Mouse (Mus musculus) MEL (cell line): ENCODE measurements around the gene Gm48551. TPM values are rescaled to one million over a fixed set of nuclear protein-coding genes. Genes with fewer than 3 reads are reported as not detected.

Experiments used
- DNase-seq: peaks from one replicate; pipeline ENCODE4 v3.0.0; 2011; ENCODE audit warnings: low read depth, low spot score
- H3K27ac ChIP-seq: 2 replicates; pipeline ENCODE4 v1.5.1; 2012; ENCODE audit warnings: low read depth, mild to moderate bottlenecking, control low read depth, low read length, moderate library complexity; ENCODE audit not compliant: control insufficient read depth
- H3K27me3 ChIP-seq, 2 experiments: fragments of 150-350 bp in 1 of 2; sonication (generic) in 1 of 2; 2 replicates each; pipeline ENCODE4 v1.6.1; 2012; ENCODE audit warnings: low read length in 2 of 2, mild to moderate bottlenecking in 2 of 2, improper control_type of control experiment in 1 of 2, moderate library complexity in 1 of 2; ENCODE audit not compliant: insufficient read depth in 2 of 2, control insufficient read depth in 1 of 2
- H3K36me3 ChIP-seq, 2 experiments: 2 replicates each; pipeline ENCODE4 v1.6.1; 2012 to 2014; ENCODE audit warnings: low read length in 2 of 2, improper control_type of control experiment in 1 of 2, inconsistent platforms in 1 of 2, mild to moderate bottlenecking in 1 of 2; ENCODE audit not compliant: insufficient read depth in 2 of 2, control insufficient read depth in 1 of 2
- H3K4me1 ChIP-seq, 2 experiments: fragments of 150-350 bp in 1 of 2; sonication (generic) in 1 of 2; 2 replicates each; pipeline ENCODE4 v1.6.1; 2012; ENCODE audit warnings: low read length in 2 of 2, improper control_type of control experiment in 1 of 2, mild to moderate bottlenecking in 1 of 2; ENCODE audit not compliant: insufficient read depth in 2 of 2, control insufficient read depth in 1 of 2
- H3K4me3 ChIP-seq, 2 experiments: fragments of 150-350 bp in 1 of 2; sonication (generic) in 1 of 2; 2 replicates each; pipeline ENCODE4 v1.5.1; 2012; ENCODE audit warnings: low read depth in 2 of 2, low read length in 2 of 2, mild to moderate bottlenecking in 2 of 2, moderate library complexity in 2 of 2, control low read depth in 1 of 2, improper control_type of control experiment in 1 of 2; ENCODE audit not compliant: control insufficient read depth in 1 of 2, insufficient read depth in 1 of 2
- H3K79me2 ChIP-seq: 2 replicates; pipeline ENCODE4 v1.6.1; 2012; ENCODE audit warnings: mild to moderate bottlenecking, low read length, moderate library complexity; ENCODE audit not compliant: control insufficient read depth, poor library complexity, insufficient read depth
- H3K9ac ChIP-seq: 2 replicates; pipeline ENCODE4 v1.6.1; 2012; ENCODE audit warnings: low read depth, mild to moderate bottlenecking, control low read depth, low read length, moderate library complexity; ENCODE audit not compliant: control insufficient read depth, poor library complexity, severe bottlenecking
- H3K9me3 ChIP-seq: fragments of 150-350 bp; sonication (generic); replicated peaks from 2 replicates; pipeline ENCODE4 v1.6.1; 2012; ENCODE audit warnings: mild to moderate bottlenecking, low read length, improper control_type of control experiment, moderate library complexity; ENCODE audit not compliant: insufficient read depth
- CHD2 ChIP-seq: IDR thresholded peaks from 2 replicates; pipeline ENCODE4 v1.6.1; 2011; ENCODE audit warnings: low read length, improper control_type of control experiment
- CTCF ChIP-seq, 3 experiments: IDR thresholded peaks in 2 of 3; conservative IDR thresholded peaks in 1 of 3; 2 replicates each; pipeline ENCODE4 v1.5.1; 2011 to 2012; ENCODE audit warnings: low read length in 3 of 3, low read depth in 2 of 3, mild to moderate bottlenecking in 2 of 3, improper control_type of control experiment in 1 of 3, inconsistent platforms in 1 of 3, mixed read lengths in 1 of 3, moderate library complexity in 1 of 3; ENCODE audit not compliant: control insufficient read depth in 1 of 3, insufficient read depth in 1 of 3, poor library complexity in 1 of 3, severe bottlenecking in 1 of 3
- EP300 ChIP-seq, 2 experiments: IDR thresholded peaks; 2 replicates each; pipeline ENCODE4 v1.6.1; 2011; ENCODE audit warnings: improper control_type of control experiment in 2 of 2, low read length in 2 of 2, low read depth in 1 of 2, mild to moderate bottlenecking in 1 of 2
- ETS1 ChIP-seq: IDR thresholded peaks from 2 replicates; pipeline ENCODE4 v1.6.1; 2012; ENCODE audit warnings: low read depth, mild to moderate bottlenecking, inconsistent platforms, low read length, improper control_type of control experiment, moderate library complexity
- GABPA ChIP-seq: IDR thresholded peaks from 2 replicates; pipeline ENCODE4 v1.6.1; 2012; ENCODE audit warnings: low read depth, mild to moderate bottlenecking, inconsistent platforms, low read length, improper control_type of control experiment, moderate library complexity
- GATA1 ChIP-seq: IDR thresholded peaks from 2 replicates; pipeline ENCODE4 v1.6.1; 2011; ENCODE audit warnings: low read depth, low read length, improper control_type of control experiment
- MAFK ChIP-seq: IDR thresholded peaks from 2 replicates; pipeline ENCODE4 v1.6.1; 2011; ENCODE audit warnings: low read depth, mild to moderate bottlenecking, low read length, improper control_type of control experiment, borderline replicate concordance
- NELFE ChIP-seq: IDR thresholded peaks from 2 replicates; pipeline ENCODE4 v1.6.1; 2011; ENCODE audit warnings: low read depth, low read length, improper control_type of control experiment
- SIN3A ChIP-seq: IDR thresholded peaks from 2 replicates; pipeline ENCODE4 v1.6.1; 2012; ENCODE audit warnings: low read length, improper control_type of control experiment, inconsistent platforms
- SMC3 ChIP-seq: IDR thresholded peaks from 2 replicates; pipeline ENCODE4 v1.6.1; 2011; ENCODE audit warnings: low read depth, low read length, improper control_type of control experiment
- ZNF384 ChIP-seq: IDR thresholded peaks from 2 replicates; pipeline ENCODE4 v1.6.1; 2012; ENCODE audit warnings: low read depth, mild to moderate bottlenecking, inconsistent platforms, low read length, improper control_type of control experiment
- polyA plus RNA-seq, 2 experiments: library from polyadenylated mRNA; stranded (reverse) in 1 of 2; unstranded in 1 of 2; fragments of >175 nt in 1 of 2; fragments of >200 nt in 1 of 2; gene quantifications; 2 replicates each; pipeline versions ENCODE4 v1.2.1 to v1.2.4; 2012; ENCODE audit warnings: low replicate concordance in 2 of 2, low read depth in 1 of 2; ENCODE audit not compliant: insufficient read length in 2 of 2, insufficient read depth in 1 of 2, missing spikeins in 1 of 2
- total RNA-seq: library from RNA; depleted of rRNA; stranded (reverse); fragments of 300-350 nt; gene quantifications from 2 replicates; pipeline ENCODE4 v1.2.3, GENCODE M21; 2012

Gm48551 gene
- total and polyA plus RNA-seq, 3 experiments, result 0.62 to 2.6 TPM; not detected in 1

DNA sequence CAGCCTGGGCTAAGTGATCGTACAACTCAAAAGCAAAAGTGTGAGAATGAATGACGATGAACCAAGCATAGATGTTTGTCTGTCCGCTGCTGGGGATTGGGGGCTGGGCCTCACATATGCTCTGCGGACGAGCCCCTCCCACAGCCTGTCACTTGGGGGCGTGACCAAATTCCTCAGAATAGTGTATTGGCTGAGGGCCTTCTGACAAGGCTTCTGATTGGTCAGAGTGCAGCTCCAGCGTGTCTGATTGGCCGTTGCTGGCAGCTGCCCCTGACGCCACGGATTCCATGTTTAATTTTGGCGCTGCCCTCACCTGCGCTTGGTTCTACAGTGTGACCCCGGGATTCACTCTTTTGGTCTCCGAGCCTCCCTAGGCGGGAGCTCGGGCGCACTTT, 48.6 kb downstream of the Gm48551 start (continued):
- TF ChIP-seq EP300 (IDR thresholded peaks at IDR 0.05; ENCODE audit: low read depth in 1 of 2, low read length in 2 of 2) (no peak), GATA1 (no peak)
- TF ChIP-seq, all 39 proteins: peak for 13

DNA sequence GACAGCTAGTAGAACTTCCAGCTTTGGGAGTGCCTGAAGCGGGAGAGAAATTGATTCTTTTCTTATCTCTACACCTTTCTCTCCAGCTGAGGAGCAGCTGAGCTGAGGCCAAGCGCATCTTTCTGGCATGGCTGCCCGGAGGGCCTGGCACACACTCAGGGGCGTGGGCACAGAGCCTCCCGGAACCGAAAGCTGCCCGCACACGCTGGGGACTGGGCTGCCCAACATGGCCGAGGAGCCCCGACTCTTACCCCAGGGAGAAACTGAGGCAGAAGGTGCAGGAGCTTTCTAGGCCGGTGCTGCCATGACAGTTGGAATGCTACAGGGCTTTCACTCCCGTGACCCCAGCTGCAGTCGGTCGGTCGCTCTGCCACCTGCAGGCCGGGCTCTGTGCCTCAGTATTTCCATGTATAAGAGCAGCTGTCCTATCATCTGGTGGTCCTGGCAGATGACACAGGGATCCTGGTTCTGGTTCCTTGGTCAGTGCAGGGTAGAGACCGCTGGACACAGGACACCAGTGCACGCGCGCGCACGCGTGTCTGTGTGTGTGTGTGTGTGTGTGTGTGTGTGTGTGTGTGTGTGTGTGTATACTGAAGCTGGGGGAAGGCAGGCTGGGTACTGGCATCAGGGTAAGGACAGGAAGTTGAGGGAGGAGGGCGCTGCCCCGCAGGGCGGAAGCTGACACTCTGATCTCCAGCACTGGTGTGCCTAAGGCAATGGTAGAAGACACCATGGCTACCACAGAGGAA, 49.4 kb downstream of the Gm48551 start:
- peak; percentile 22; the same call in 1 of the 2 replicates for TF ChIP-seq NELFE
- TF ChIP-seq ETS1, result peak; percentile 84
- TF ChIP-seq CTCF (IDR thresholded peaks at IDR 0.05 in 2 of 3, conservative IDR thresholded peaks at IDR 0.05 in 1 of 3; ENCODE audit: control insufficient read depth in 1 of 3, insufficient read depth in 1 of 3, low read depth in 2 of 3, low read length in 3 of 3, poor library complexity in 1 of 3, severe bottlenecking in 1 of 3), result peak in 2 of 3 experiments; percentile 9 to 23; a peak in 2 of 6 replicates
- 0 out of 2 replicates have a peak, but pooled peaks have one; percentile 5 for TF ChIP-seq SMC3
- TF ChIP-seq GATA1, result 0 out of 2 replicates have a peak, but pooled peaks have one; percentile 29
- no peak for TF ChIP-seq CHD2
- TF ChIP-seq, all 39 proteins: peak for 5
- peak; percentile 70 for DNase-seq
- peak overlapping the region; percentile 39 to 48 for H3K4me3 ChIP-seq
- H3K9me3 ChIP-seq, result no peaks in the 10 kb centered on the region
- peaks cover 0 to 23% of the 10 kb centered on the region in 2 experiments; a peak in 2 of 4 replicates for H3K4me1 ChIP-seq
- H3K27me3 ChIP-seq, result peaks cover 0 to 3% of the 10 kb centered on the region in 2 experiments; a peak in 2 of 4 replicates
- peak overlapping the region; percentile 53 for H3K9ac ChIP-seq
- H3K27ac ChIP-seq, result peak overlapping the region; percentile 38
- H3K36me3 ChIP-seq, result peaks cover 0 to 3% of the 10 kb centered on the region in 2 experiments; a peak in 1 of 4 replicates
- H3K79me2 ChIP-seq, result no peaks in the 10 kb centered on the region; the same call in 1 of the 2 replicates

DNA sequence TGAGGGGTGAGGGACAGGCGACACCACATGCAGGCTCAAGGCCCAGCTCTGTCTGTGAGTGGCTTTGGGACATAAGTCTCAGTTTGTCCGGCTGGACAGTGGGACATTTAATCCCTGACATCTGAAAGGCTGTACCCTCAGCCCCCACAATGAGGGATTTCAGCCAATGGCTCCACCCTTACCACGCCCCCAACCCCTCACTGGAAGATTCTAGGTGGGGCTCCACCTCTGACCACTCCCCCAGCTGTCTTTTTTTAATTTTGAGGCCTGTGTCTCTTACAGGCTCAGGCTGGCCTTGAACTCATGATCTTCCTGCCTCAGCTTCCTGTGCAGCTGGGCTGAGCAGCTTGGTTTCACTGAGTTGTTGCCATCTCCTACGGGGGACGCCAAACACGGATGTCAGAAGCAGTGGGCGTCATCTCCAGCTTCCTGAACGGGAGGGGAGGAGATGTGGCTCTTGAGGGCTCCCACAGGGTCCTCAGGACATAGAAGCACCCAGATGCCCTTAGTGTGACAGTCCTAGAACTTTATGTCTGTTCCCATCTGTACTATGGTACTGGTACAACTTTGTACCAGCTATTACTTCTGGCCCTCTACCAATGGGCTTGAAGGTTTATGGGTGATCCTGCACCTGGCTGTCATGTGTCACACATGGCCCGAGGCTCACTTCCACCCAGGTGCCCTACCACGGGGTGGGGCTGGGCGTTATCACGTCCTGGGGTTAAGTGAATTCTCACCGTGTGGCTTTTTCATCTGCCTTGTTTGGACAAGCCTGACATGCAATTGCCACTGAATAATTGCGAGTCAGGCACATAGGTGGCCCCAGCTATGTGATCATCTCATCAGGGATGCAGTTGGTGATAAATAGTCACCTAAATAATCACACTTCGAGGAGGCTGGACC, 50.3 kb downstream of the Gm48551 start:
- Histone ChIP-seq H3K27ac (peak overlapping the region; percentile 6; the same call in 1 of the 2 replicates), H3K4me3 (peak overlapping the region; percentile 39 to 48; a peak in 3 of 4 replicates), H3K27me3 (peaks cover 0 to 3% of the 10 kb centered on the region in 2 experiments; a peak in 2 of 4 replicates), H3K79me2 (no peaks in the 10 kb centered on the region; the same call in 1 of the 2 replicates), H3K9ac (peak overlapping the region; percentile 18; the same call in 1 of the 2 replicates), H3K9me3 (no peaks in the 10 kb centered on the region), H3K4me1 (peaks cover 0 to 19% of the 10 kb centered on the region in 2 experiments; a peak in 2 of 4 replicates), H3K36me3 (no peaks in the 10 kb centered on the region; a peak in 1 of 4 replicates)
- peak; percentile 77 for DNase-seq
- TF ChIP-seq GABPA (no peak), ZNF384 (peak; percentile 81), MAFK (no peak), ETS1 (no peak), SIN3A (0 out of 2 replicates have a peak, but pooled peaks have one; percentile 17)
